ENCODE assay signal across 8 mouse cellular contexts in genomic region chr10:79856280-79856679, GRCm38 (mm10). TPM values are rescaled to one million over a fixed set of nuclear protein-coding genes. Genes with fewer than 3 reads are reported as not detected.
DNase-seq lines count a peak whose midpoint lies in the region; ATAC-seq and TF ChIP-seq lines count a peak whose summit lies in the region.

No protein-coding gene starts in this region.

- no peak for ATAC-seq in heart, embryonic 15.5 days (replicated peaks; ENCODE audit: insufficient number of reproducible peaks, insufficient read depth, low FRiP score, low read depth)
- no peak for ATAC-seq in heart, postnatal 0 days (ENCODE audit: insufficient read depth, low read depth)
- ATAC-seq in granulocyte monocyte progenitor cell, adult 5-6 weeks (replicated peaks; ENCODE audit: poor library complexity, severe bottlenecking): no peak

- peak overlapping the region; percentile 79 for H3K4me2 ChIP-seq in heart, embryonic 15.5 days
- H3K4me2 ChIP-seq in heart, postnatal 0 days (ENCODE audit: low read depth, low read length): peak overlapping the region; percentile 90

- H3K9me3 ChIP-seq in heart, embryonic 15.5 days (replicated peaks): no peaks in the 10 kb centered on the region
- H3K9me3 ChIP-seq in MEL (replicated peaks; ENCODE audit: insufficient read depth, low read length): no peaks in the 10 kb centered on the region
- no peaks in the 10 kb centered on the region for H3K9me3 ChIP-seq in heart, postnatal 0 days (replicated peaks; ENCODE audit: control insufficient read depth, low read length)

- TF ChIP-seq EP300 in MEL (IDR thresholded peaks at IDR 0.05; ENCODE audit: low read depth in 1 of 2, low read length in 2 of 2): no peak
- TF ChIP-seq EP300 in heart, postnatal 0 days (IDR thresholded peaks at IDR 0.05; ENCODE audit: low read depth): no peak

- no peak for DNase-seq in heart, adult 8-10 months (ENCODE audit: low spot score)
- no peak for DNase-seq in MEL (ENCODE audit: low read depth, low spot score)
- DNase-seq in heart, postnatal 0 days (ENCODE audit: low spot score): no peak
- no peak for DNase-seq in right cerebral cortex, postnatal 36 days (ENCODE audit: low spot score in 2 of 2)
- DNase-seq in layer of hippocampus, adult 18-20 months (ENCODE audit: low spot score in 2 of 2): no peak

- 21% methylated on average over 6 of the region's 6 CpGs for WGBS in heart, embryonic 15.5 days
- 15% methylated on average over 6 of the region's 6 CpGs for WGBS in heart, postnatal 0 days
- 5% methylated on average over 6 of the region's 6 CpGs for WGBS in macrophage (ENCODE audit: missing documents)

- H3K79me2 ChIP-seq in MEL (ENCODE audit: control insufficient read depth, insufficient read depth, low read length, poor library complexity) (peaks cover 73% of the 10 kb centered on the region), macrophage (ENCODE audit: inconsistent target) (peaks cover 62% of the 10 kb centered on the region)

- peak overlapping the region; percentile 98 for H3K9ac ChIP-seq in heart, embryonic 15.5 days
- H3K9ac ChIP-seq in MEL (ENCODE audit: control insufficient read depth, low read depth, low read length, poor library complexity, severe bottlenecking): peak overlapping the region; percentile 100
- peak overlapping the region; percentile 98 for H3K9ac ChIP-seq in heart, postnatal 0 days (replicated peaks; ENCODE audit: low read depth, low read length)

- TF ChIP-seq CTCF in MEL (IDR thresholded peaks at IDR 0.05 in 2 of 3, conservative IDR thresholded peaks at IDR 0.05 in 1 of 3; ENCODE audit: control insufficient read depth in 1 of 3, insufficient read depth in 1 of 3, low read depth in 2 of 3, low read length in 3 of 3, poor library complexity in 1 of 3, severe bottlenecking in 1 of 3): no peak
- no peak for TF ChIP-seq CTCF in heart, postnatal 0 days (IDR thresholded peaks at IDR 0.05; ENCODE audit: low read depth)

- TF ChIP-seq RAD21 in MEL (IDR thresholded peaks at IDR 0.05; ENCODE audit: low read depth, low read length): no peak

- TF ChIP-seq POLR2A in MEL (IDR thresholded peaks at IDR 0.05; ENCODE audit: control insufficient read depth in 1 of 2, insufficient read depth in 1 of 2, low read depth in 1 of 2, low read length in 2 of 2, poor library complexity in 1 of 2): no peak

- H3K36me3 ChIP-seq in heart, embryonic 15.5 days: peaks cover 32% of the 10 kb centered on the region
- H3K36me3 ChIP-seq in MEL (ENCODE audit: control insufficient read depth in 1 of 2, insufficient read depth in 2 of 2, low read length in 2 of 2) (peaks cover 10 to 28% of the 10 kb centered on the region in 2 experiments), macrophage (ENCODE audit: inconsistent target) (peaks cover 27% of the 10 kb centered on the region)
- peaks cover 39% of the 10 kb centered on the region for H3K36me3 ChIP-seq in heart, postnatal 0 days (replicated peaks; ENCODE audit: control insufficient read depth, insufficient read depth, low read length)

- no peaks in the 10 kb centered on the region for H3K27me3 ChIP-seq in heart, embryonic 15.5 days
- H3K27me3 ChIP-seq in MEL (ENCODE audit: control insufficient read depth in 1 of 2, insufficient read depth in 2 of 2, low read length in 2 of 2): no peaks in the 10 kb centered on the region
- no peaks in the 10 kb centered on the region for H3K27me3 ChIP-seq in heart, postnatal 0 days (ENCODE audit: control insufficient read depth, insufficient read depth, low read length)

- H3K27ac ChIP-seq in heart, embryonic 15.5 days: peak overlapping the region; percentile 100
- no peak overlapping the region; the same call in 1 of the 2 replicates for H3K27ac ChIP-seq in MEL (ENCODE audit: control insufficient read depth, low read depth, low read length)
- peak overlapping the region; percentile 100 for H3K27ac ChIP-seq in heart, postnatal 0 days (ENCODE audit: low read depth)
- peak overlapping the region; percentile 73 for H3K27ac ChIP-seq in macrophage

- peaks cover 70% of the 10 kb centered on the region for H3K4me1 ChIP-seq in heart, embryonic 15.5 days (replicated peaks)
- peaks cover 2 to 33% of the 10 kb centered on the region in 2 experiments; a peak in 3 of 4 replicates for H3K4me1 ChIP-seq in MEL (ENCODE audit: control insufficient read depth in 1 of 2, insufficient read depth in 2 of 2, low read length in 2 of 2)
- H3K4me1 ChIP-seq in heart, postnatal 0 days (ENCODE audit: control insufficient read depth, insufficient read depth): peaks cover 55% of the 10 kb centered on the region

- peak overlapping the region; percentile 97 for H3K4me3 ChIP-seq in heart, embryonic 15.5 days
- H3K4me3 ChIP-seq in MEL (ENCODE audit: control insufficient read depth in 1 of 2, insufficient read depth in 1 of 2, low read depth in 2 of 2, low read length in 2 of 2) (peak overlapping the region; percentile 77 to 99), macrophage (ENCODE audit: inconsistent target) (peak overlapping the region; percentile 92)
- H3K4me3 ChIP-seq in heart, postnatal 0 days (ENCODE audit: low read depth, low read length): peak overlapping the region; percentile 98

RNA-seq across cellular contexts. Expression of gene Ptbp1, which starts 2.1 kb away (rescaled TPM):
- 89.6 and 162 TPM in 2 replicates for polyA plus RNA-seq in heart, embryonic 15.5 days (2015; fragmentation: Nextera tagmentation; extraction: Ambion mirVana)
- total RNA-seq in heart, adult 8-10 months (2022): 10 to 100 TPM; 45.4 to 57.7 (median 49.9) TPM
- total RNA-seq in MEL (2012; rRNA removed): 301 and 316 TPM in 2 replicates
- polyA plus RNA-seq in MEL (2012; ENCODE audit: insufficient read depth in 1 of 2, insufficient read length in 2 of 2, low read depth in 1 of 2, low replicate concordance in 2 of 2, missing spikeins in 1 of 2) (100 to 1,000 TPM; 329 to 837 TPM), macrophage (2018) (119 to 188 TPM (median 143 TPM) in 3 replicates)
- total RNA-seq in heart, postnatal 0 days (2014; rRNA removed; ENCODE audit: low replicate concordance): 186 and 196 TPM in 2 replicates
- polyA plus RNA-seq in heart, postnatal 0 days (2015; fragmentation: Nextera tagmentation; extraction: Ambion mirVana): 39.8 and 40.4 TPM in 2 replicates
- 100 to 1,000 TPM in 25 of 26 experiments, 10 to 100 TPM in 1; 90.6 to 694 (median 200) TPM for total RNA-seq in macrophage (2018; cell fraction: chromatin; rRNA removed)
- 100 to 1,000 TPM in 23 of 26 experiments, 10 to 100 TPM in 3; 93.6 to 190 (median 119) TPM for total RNA-seq in macrophage (2018; cell fraction: cytosol; rRNA removed)
- total RNA-seq in macrophage (2018; cell fraction: nucleus; rRNA removed): 100 to 1,000 TPM in 21 of 26 experiments, 10 to 100 TPM in 5; 84.7 to 316 (median 139) TPM
- 497 and 526 TPM in 2 replicates for total RNA-seq in granulocyte monocyte progenitor cell, adult 5-6 weeks (2014; fragmentation: Nextera tagmentation)
- total RNA-seq in granulocyte monocyte progenitor cell, adult 5-6 weeks (2017): 211 and 216 TPM in 2 replicates
- total RNA-seq in layer of hippocampus, adult 18-20 months (2021): 10 to 100 TPM; 48.8 to 58.4 TPM

RNA-seq across cellular contexts. Expression of gene Prtn3, which starts 18.0 kb away (rescaled TPM):
- polyA plus RNA-seq in heart, embryonic 15.5 days (2015; fragmentation: Nextera tagmentation; extraction: Ambion mirVana): 1.1 and 3.0 TPM in 2 replicates
- 1 to 10 TPM in 1 of 4 experiments, not detected in 3; 2.4 TPM for total RNA-seq in heart, adult 8-10 months (2022)
- total RNA-seq in MEL (2012; rRNA removed): 9.1 and 11.2 TPM in 2 replicates
- polyA plus RNA-seq in MEL (2012; ENCODE audit: insufficient read depth in 1 of 2, insufficient read length in 2 of 2, low read depth in 1 of 2, low replicate concordance in 2 of 2, missing spikeins in 1 of 2) (10 to 100 TPM in 1 of 2 experiments, not detected in 1; 31.5 TPM), macrophage (2018) (0.96 to 1.6 TPM (median 1.2 TPM) in 3 replicates)
- total RNA-seq in heart, postnatal 0 days (2014; rRNA removed; ENCODE audit: low replicate concordance): not detected in 2 replicates
- 0.70 and 0.74 TPM in 2 replicates for polyA plus RNA-seq in heart, postnatal 0 days (2015; fragmentation: Nextera tagmentation; extraction: Ambion mirVana)
- total RNA-seq in macrophage (2018; cell fraction: chromatin; rRNA removed): 1 to 10 TPM in 2 of 26 experiments, not detected in 24; 2.3 to 3.4 TPM
- total RNA-seq in macrophage (2018; cell fraction: cytosol; rRNA removed): 1 to 10 TPM in 15 of 26 experiments, under 1 TPM in 11; 0.20 to 3.8 (median 1.2) TPM
- 1 to 10 TPM in 3 of 26 experiments, under 1 TPM in 1, not detected in 22; 0.77 to 2.7 (median 1.3) TPM for total RNA-seq in macrophage (2018; cell fraction: nucleus; rRNA removed)
- total RNA-seq in granulocyte monocyte progenitor cell, adult 5-6 weeks (2014; fragmentation: Nextera tagmentation): 2,258 and 3,780 TPM in 2 replicates
- total RNA-seq in granulocyte monocyte progenitor cell, adult 5-6 weeks (2017): 1,097 and 1,536 TPM in 2 replicates
- total RNA-seq in layer of hippocampus, adult 18-20 months (2021): 1 to 10 TPM in 1 of 2 experiments, under 1 TPM in 1; 0.94 to 2.0 TPM

RNA-seq across cellular contexts. Expression of gene Plppr3, which starts 18.2 kb away (rescaled TPM):
- 8.6 and 15.3 TPM in 2 replicates for polyA plus RNA-seq in heart, embryonic 15.5 days (2015; fragmentation: Nextera tagmentation; extraction: Ambion mirVana)
- total RNA-seq in heart, adult 8-10 months (2022): under 1 TPM in 3 of 4 experiments, not detected in 1; 0.19 to 0.41 (median 0.29) TPM
- total RNA-seq in MEL (2012; rRNA removed): 0.56 and 0.85 TPM in 2 replicates
- polyA plus RNA-seq in MEL (2012; ENCODE audit: insufficient read depth in 1 of 2, insufficient read length in 2 of 2, low read depth in 1 of 2, low replicate concordance in 2 of 2, missing spikeins in 1 of 2): 1 to 10 TPM in 1 of 2 experiments, not detected in 1; 6.2 TPM
- 3.2 and 5.9 TPM in 2 replicates for total RNA-seq in heart, postnatal 0 days (2014; rRNA removed; ENCODE audit: low replicate concordance)
- 2.5 and 3.0 TPM in 2 replicates for polyA plus RNA-seq in heart, postnatal 0 days (2015; fragmentation: Nextera tagmentation; extraction: Ambion mirVana)
- total RNA-seq in macrophage (2018; cell fraction: chromatin; rRNA removed): 1 to 10 TPM in 16 of 26 experiments, under 1 TPM in 6, not detected in 4; 0.39 to 4.6 (median 1.9) TPM
- 1 to 10 TPM in 13 of 26 experiments, under 1 TPM in 13; 0.17 to 3.2 (median 1.0) TPM for total RNA-seq in macrophage (2018; cell fraction: cytosol; rRNA removed)
- total RNA-seq in macrophage (2018; cell fraction: nucleus; rRNA removed): 1 to 10 TPM in 16 of 26 experiments, under 1 TPM in 8, not detected in 2; 0.17 to 7.0 (median 1.6) TPM
- 0.64 to 2.5 TPM (median 1.0 TPM) in 3 replicates for polyA plus RNA-seq in macrophage (2018)
- total RNA-seq in granulocyte monocyte progenitor cell, adult 5-6 weeks (2014; fragmentation: Nextera tagmentation): 72.1 and 111 TPM in 2 replicates
- total RNA-seq in granulocyte monocyte progenitor cell, adult 5-6 weeks (2017): 91.6 and 112 TPM in 2 replicates
- total RNA-seq in layer of hippocampus, adult 18-20 months (2021): 10 to 100 TPM; 30.6 to 34.4 TPM

RNA-seq across cellular contexts. Expression of gene Elane, which starts 29.8 kb away (rescaled TPM):
- 0.25 and 2.0 TPM in 2 replicates for polyA plus RNA-seq in heart, embryonic 15.5 days (2015; fragmentation: Nextera tagmentation; extraction: Ambion mirVana)
- total RNA-seq in heart, adult 8-10 months (2022): under 1 TPM in 1 of 4 experiments, not detected in 3; 0.57 TPM
- total RNA-seq in MEL (2012; rRNA removed): not detected in 2 replicates
- polyA plus RNA-seq in MEL (2012; ENCODE audit: insufficient read depth in 1 of 2, insufficient read length in 2 of 2, low read depth in 1 of 2, low replicate concordance in 2 of 2, missing spikeins in 1 of 2): under 1 TPM in 1 of 2 experiments, not detected in 1; 0.07 TPM
- total RNA-seq in heart, postnatal 0 days (2014; rRNA removed; ENCODE audit: low replicate concordance): not detected in 2 replicates
- polyA plus RNA-seq in heart, postnatal 0 days (2015; fragmentation: Nextera tagmentation; extraction: Ambion mirVana): not detected in 2 replicates
- not detected for total RNA-seq in macrophage (2018; cell fraction: chromatin; rRNA removed)
- 1 to 10 TPM in 1 of 26 experiments, under 1 TPM in 11, not detected in 14; 0.27 to 1.2 (median 0.48) TPM for total RNA-seq in macrophage (2018; cell fraction: cytosol; rRNA removed)
- under 1 TPM in 2 of 26 experiments, not detected in 24; 0.66 to 0.88 TPM for total RNA-seq in macrophage (2018; cell fraction: nucleus; rRNA removed)
- polyA plus RNA-seq in macrophage (2018): 0.67 to 0.89 TPM in 2 of 3 replicates, not detected in the other
- total RNA-seq in granulocyte monocyte progenitor cell, adult 5-6 weeks (2014; fragmentation: Nextera tagmentation): 5,751 and 6,009 TPM in 2 replicates
- total RNA-seq in granulocyte monocyte progenitor cell, adult 5-6 weeks (2017): 2,814 and 3,772 TPM in 2 replicates
- total RNA-seq in layer of hippocampus, adult 18-20 months (2021): not detected

RNA-seq across cellular contexts. Expression of gene Cfd, which starts 34.4 kb away (rescaled TPM):
- not detected in 2 replicates for polyA plus RNA-seq in heart, embryonic 15.5 days (2015; fragmentation: Nextera tagmentation; extraction: Ambion mirVana)
- total RNA-seq in heart, adult 8-10 months (2022): 10 to 100 TPM; 12.7 to 46.8 (median 17.8) TPM
- total RNA-seq in MEL (2012; rRNA removed): not detected in 2 replicates
- polyA plus RNA-seq in MEL (2012; ENCODE audit: insufficient read depth in 1 of 2, insufficient read length in 2 of 2, low read depth in 1 of 2, low replicate concordance in 2 of 2, missing spikeins in 1 of 2) (under 1 TPM in 1 of 2 experiments, not detected in 1; 0.21 TPM), macrophage (2018) (not detected in 3 replicates)
- 0.19 TPM in 1 of 2 replicates, not detected in the other for total RNA-seq in heart, postnatal 0 days (2014; rRNA removed; ENCODE audit: low replicate concordance)
- polyA plus RNA-seq in heart, postnatal 0 days (2015; fragmentation: Nextera tagmentation; extraction: Ambion mirVana): 0.22 TPM in 1 of 2 replicates, not detected in the other
- total RNA-seq in macrophage (2018; cell fraction: chromatin; rRNA removed): not detected
- total RNA-seq in macrophage (2018; cell fraction: cytosol; rRNA removed): not detected
- not detected for total RNA-seq in macrophage (2018; cell fraction: nucleus; rRNA removed)
- total RNA-seq in granulocyte monocyte progenitor cell, adult 5-6 weeks (2014; fragmentation: Nextera tagmentation): 1.6 and 4.5 TPM in 2 replicates
- total RNA-seq in granulocyte monocyte progenitor cell, adult 5-6 weeks (2017): not detected in 2 replicates
- total RNA-seq in layer of hippocampus, adult 18-20 months (2021): not detected

Comparison
In these comparisons a context has a peak if more than half of its experiments do, and no peak if none do; other contexts are left out.
1. RNA of gene Prtn3, which starts 18.0 kb away (total RNA-seq): 1,097 to 3,780 TPM in granulocyte monocyte progenitor cell, adult 5-6 weeks; 9.1 to 11.2 TPM in MEL, 0.94 to 2.0 TPM in layer of hippocampus, adult 18-20 months, 2.4 TPM in heart, adult 8-10 months and not detected in heart, postnatal 0 days; every median in the first group is over 10 times any median in the second.
2. Peak in every context shown above with its lines, with median percentiles within 50 percentile points of each other: H3K4me3 ChIP-seq and H3K9ac ChIP-seq.